Mouse (Mus musculus) monocyte, adult 2 months (primary cell): Measurements from ENCODE around the gene Gm7168.
"Not testable (repeated sequence)": the region's sequence is repeated elsewhere in the genome, so short reads cannot be mapped to it uniquely, and the experiment has no call there.

Experiments used
- DNase-seq, 2 experiments: peaks; one replicate each; pipeline ENCODE4 v3.0.0; 2022; ENCODE audit warnings: low spot score in 2 of 2, low read depth in 1 of 2

Gene Gm7168

GRCm38 (mm10) chr17:13948073-13948472 is at the start of gene Gm7168:
Gm7168 (plus strand) TSS chr17:13948373.
- DNase-seq, result not testable (repeated sequence)

- no peak for DNase-seq
These were observed 49.3 kb upstream of the Gm7168 start for GRCm38 (mm10) chr17:13898838-13899237.

- no peak for DNase-seq
These were observed 48.9 kb upstream of the Gm7168 start for GRCm38 (mm10) chr17:13899241-13899640.

- no peak for DNase-seq
These were observed 44.4 kb upstream of the Gm7168 start for GRCm38 (mm10) chr17:13903793-13904192.

- DNase-seq, result no peak
These were observed 41.1 kb upstream of the Gm7168 start for GRCm38 (mm10) chr17:13907082-13907481.

- DNase-seq, result no peak
These were observed 40.5 kb upstream of the Gm7168 start for GRCm38 (mm10) chr17:13907681-13908080.

- no peak for DNase-seq
These were observed 34.2 kb upstream of the Gm7168 start for GRCm38 (mm10) chr17:13913951-13914350.

GRCm38 (mm10) chr17:13914531-13914930 is 33.6 kb upstream of the Gm7168 start:
- DNase-seq, result no peak

- DNase-seq, result no peak
These were observed 27.4 kb upstream of the Gm7168 start for GRCm38 (mm10) chr17:13920771-13921170.

- DNase-seq, result no peak
These were observed 24.8 kb upstream of the Gm7168 start for GRCm38 (mm10) chr17:13923418-13923817.

- no peak for DNase-seq
These were observed 23.6 kb upstream of the Gm7168 start for GRCm38 (mm10) chr17:13924588-13924987.

- no peak for DNase-seq
These were observed 22.2 kb upstream of the Gm7168 start for GRCm38 (mm10) chr17:13925931-13926330.

GRCm38 (mm10) chr17:13930421-13930820 is 17.8 kb upstream of the Gm7168 start:
- no peak for DNase-seq

- DNase-seq, result not testable (repeated sequence)
These were observed 12.8 kb upstream of the Gm7168 start for GRCm38 (mm10) chr17:13935364-13935763.

GRCm38 (mm10) chr17:13937787-13938186 is 10.4 kb upstream of the Gm7168 start:
- no peak for DNase-seq

- no peak for DNase-seq
These were observed 9.5 kb upstream of the Gm7168 start for GRCm38 (mm10) chr17:13938652-13939051.

- DNase-seq, result not testable (repeated sequence)
These were observed 8.9 kb upstream of the Gm7168 start for GRCm38 (mm10) chr17:13939231-13939630.

- peak; percentile 3 to 6 for DNase-seq
These were observed 7.7 kb upstream of the Gm7168 start for GRCm38 (mm10) chr17:13940487-13940886.

- DNase-seq, result not testable (repeated sequence)
These were observed 3.4 kb downstream of the Gm7168 start for GRCm38 (mm10) chr17:13951570-13951969.

- not testable (repeated sequence) for DNase-seq
These were observed 10.0 kb downstream of the Gm7168 start for GRCm38 (mm10) chr17:13958129-13958528.

- not testable (repeated sequence) for DNase-seq
These were observed 14.1 kb downstream of the Gm7168 start for GRCm38 (mm10) chr17:13962245-13962644.

- DNase-seq, result not testable (repeated sequence)
These were observed 16.9 kb downstream of the Gm7168 start for GRCm38 (mm10) chr17:13965048-13965447.

GRCm38 (mm10) chr17:13969917-13970316 is 21.7 kb downstream of the Gm7168 start:
- not testable (repeated sequence) for DNase-seq

GRCm38 (mm10) chr17:13970796-13971195 is 22.6 kb downstream of the Gm7168 start:
- not testable (repeated sequence) for DNase-seq
